Mouse (Mus musculus) heart, postnatal 0 days (tissue): Measurements from ENCODE around the gene Ager.

Experiments
- CTCF ChIP-seq: IDR thresholded peaks from 2 replicates; pipeline ENCODE4 v1.5.1; 2016; ENCODE audit warnings: antibody characterized with exemption, control low read depth, low read depth
- EP300 ChIP-seq: IDR thresholded peaks from 2 replicates; pipeline ENCODE4 v1.6.1; 2016; ENCODE audit warnings: antibody characterized with exemption, low read depth

- no peak for TF ChIP-seq CTCF
- TF ChIP-seq EP300: no peak
Observed at GRCm38 (mm10) chr17:34630761-34631301, 33.2 kb downstream of the Ager start.
